Mouse (Mus musculus): ENCODE measurements around the gene Klk1b1.

DNA sequence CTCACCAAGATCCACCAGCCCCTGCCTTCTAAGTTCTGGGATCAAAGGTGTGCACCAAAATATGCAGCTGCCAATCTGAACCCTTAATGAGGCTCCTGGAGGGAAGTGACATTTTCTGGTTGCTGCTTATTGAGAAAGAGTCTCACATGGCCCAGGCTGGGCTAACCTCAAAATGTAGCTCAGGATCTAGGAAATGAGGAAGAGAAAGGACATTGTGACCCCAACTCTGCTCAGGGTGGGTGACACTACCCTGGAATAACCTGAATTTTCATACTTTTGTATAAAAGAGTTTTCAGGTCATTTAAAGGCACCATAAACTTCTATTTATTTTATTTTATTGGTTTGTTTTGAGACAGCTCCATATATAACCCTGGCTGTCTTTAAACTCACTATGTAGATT, 19.1 kb downstream of the Klk1b1 start:
- no peak for TF ChIP-seq EP300 (IDR thresholded peaks at IDR 0.05; ENCODE audit: low read depth)
- TF ChIP-seq CTCF (IDR thresholded peaks at IDR 0.05; ENCODE audit: low read depth), result no peak
